Mouse (Mus musculus): Measurements from ENCODE around the gene Sf3b1. TPM values are rescaled to one million over a fixed set of nuclear protein-coding genes. Genes with fewer than 3 reads are reported as not detected.
A peak's percentile ranks its signal among the peaks of the same experiment; 100 is the strongest.
"Not testable (repeated sequence)": the region's sequence is repeated elsewhere in the genome, so short reads cannot be mapped to it uniquely, and the experiment has no call there.

Sf3b1 gene
- total and polyA plus RNA-seq, 3 experiments = 111 to 167 (median 118) TPM

GRCm38 (mm10) chr1:55074757-55075156 is 47.5 kb upstream of the Sf3b1 start:
- H3K27me3 ChIP-seq (ENCODE audit: control insufficient read depth in 1 of 2, insufficient read depth in 2 of 2, low read length in 2 of 2) = no peaks in the 10 kb centered on the region
- no peak overlapping the region for H3K4me3 ChIP-seq (ENCODE audit: control insufficient read depth in 1 of 2, insufficient read depth in 1 of 2, low read depth in 2 of 2, low read length in 2 of 2)
- TF ChIP-seq NRF1 (IDR thresholded peaks at IDR 0.05; ENCODE audit: insufficient read depth, low read depth, low read length, poor library complexity, severe bottlenecking) (no peak), MEF2A (IDR thresholded peaks at IDR 0.05; ENCODE audit: extremely low read depth, insufficient replicate concordance, low read depth, low read length, poor library complexity, severe bottlenecking) (no peak), USF2 (IDR thresholded peaks at IDR 0.05; ENCODE audit: borderline replicate concordance in 1 of 2, insufficient read depth in 1 of 2, low read depth in 1 of 2, low read length in 2 of 2) (no peak), TBP (IDR thresholded peaks at IDR 0.05; ENCODE audit: low read depth, low read length) (no peak), JUND (IDR thresholded peaks at IDR 0.05; ENCODE audit: low read depth, low read length) (no peak), MYC (IDR thresholded peaks at IDR 0.05; ENCODE audit: low read depth, low read length) (no peak), HCFC1 (IDR thresholded peaks at IDR 0.05; ENCODE audit: low read depth, low read length) (no peak), GATA1 (IDR thresholded peaks at IDR 0.05; ENCODE audit: low read depth, low read length) (no peak), ZNF384 (IDR thresholded peaks at IDR 0.05; ENCODE audit: low read depth, low read length) (no peak), ZKSCAN1 (IDR thresholded peaks at IDR 0.05; ENCODE audit: low read depth, low read length) (no peak), RAD21 (IDR thresholded peaks at IDR 0.05; ENCODE audit: low read depth, low read length) (no peak), MAFK (IDR thresholded peaks at IDR 0.05; ENCODE audit: borderline replicate concordance, low read depth, low read length) (no peak), POLR2A (IDR thresholded peaks at IDR 0.05; ENCODE audit: control insufficient read depth in 1 of 2, insufficient read depth in 1 of 2, low read depth in 1 of 2, low read length in 2 of 2, poor library complexity in 1 of 2) (no peak), MAZ (IDR thresholded peaks at IDR 0.05; ENCODE audit: low read depth, low read length) (no peak), ZMIZ1 (IDR thresholded peaks at IDR 0.05; ENCODE audit: low read depth, low read length) (no peak), CTCF (IDR thresholded peaks at IDR 0.05 in 2 of 3, conservative IDR thresholded peaks at IDR 0.05 in 1 of 3; ENCODE audit: control insufficient read depth in 1 of 3, insufficient read depth in 1 of 3, low read depth in 2 of 3, low read length in 3 of 3, poor library complexity in 1 of 3, severe bottlenecking in 1 of 3) (no peak), POLR2AphosphoS5 (IDR thresholded peaks at IDR 0.05; ENCODE audit: borderline replicate concordance, low read depth, low read length) (no peak), POLR2AphosphoS2 (IDR thresholded peaks at IDR 0.05; ENCODE audit: low read length) (no peak), UBTF (IDR thresholded peaks at IDR 0.05; ENCODE audit: borderline replicate concordance, insufficient read depth, low read depth, low read length) (no peak), TCF12 (IDR thresholded peaks at IDR 0.05; ENCODE audit: low read depth, low read length) (no peak)
- H3K27ac ChIP-seq (ENCODE audit: control insufficient read depth, low read depth, low read length) = no peak overlapping the region
- H3K79me2 ChIP-seq (ENCODE audit: control insufficient read depth, insufficient read depth, low read length, poor library complexity) = peaks cover 1% of the 10 kb centered on the region; the same call in 1 of the 2 replicates
- H3K9me3 ChIP-seq (replicated peaks; ENCODE audit: insufficient read depth, low read length) = no peaks in the 10 kb centered on the region
- DNase-seq (ENCODE audit: low read depth, low spot score) = no peak
- H3K36me3 ChIP-seq (ENCODE audit: control insufficient read depth in 1 of 2, insufficient read depth in 2 of 2, low read length in 2 of 2) = peaks cover 7 to 36% of the 10 kb centered on the region in 2 experiments
- H3K4me1 ChIP-seq (ENCODE audit: control insufficient read depth in 1 of 2, insufficient read depth in 2 of 2, low read length in 2 of 2) = peaks cover 7 to 15% of the 10 kb centered on the region in 2 experiments
- H3K9ac ChIP-seq (ENCODE audit: control insufficient read depth, low read depth, low read length, poor library complexity, severe bottlenecking) = no peak overlapping the region

DNA sequence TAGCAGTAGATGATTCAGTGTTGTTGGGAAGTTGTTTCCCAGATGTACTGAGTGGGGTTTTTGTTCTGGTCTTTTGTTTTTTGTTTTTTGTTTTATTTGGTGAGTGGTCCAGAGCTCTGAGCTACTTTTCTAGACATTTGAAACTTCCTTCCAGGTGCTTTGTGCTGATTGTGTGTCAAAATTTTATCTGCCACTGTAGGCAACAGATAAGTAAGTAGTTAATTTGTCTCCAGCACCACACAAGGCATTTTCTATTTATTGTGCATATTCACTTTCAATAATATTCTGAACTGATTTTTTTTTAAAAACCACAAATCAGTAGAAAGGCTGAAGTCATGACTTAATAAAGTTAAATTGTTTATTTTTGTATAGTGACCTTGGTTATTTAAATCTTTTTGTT is 45.0 kb upstream of the Sf3b1 start:
- not testable (repeated sequence) for H3K27me3 ChIP-seq (ENCODE audit: control insufficient read depth in 1 of 2, insufficient read depth in 2 of 2, low read length in 2 of 2); H3K9ac ChIP-seq (ENCODE audit: control insufficient read depth, low read depth, low read length, poor library complexity, severe bottlenecking); DNase-seq (ENCODE audit: low read depth, low spot score); H3K4me3 ChIP-seq (ENCODE audit: control insufficient read depth in 1 of 2, insufficient read depth in 1 of 2, low read depth in 2 of 2, low read length in 2 of 2); H3K79me2 ChIP-seq (ENCODE audit: control insufficient read depth, insufficient read depth, low read length, poor library complexity); H3K27ac ChIP-seq (ENCODE audit: control insufficient read depth, low read depth, low read length); H3K9me3 ChIP-seq (replicated peaks; ENCODE audit: insufficient read depth, low read length)
- peak; percentile 62 for TF ChIP-seq RCOR1 (IDR thresholded peaks at IDR 0.05; ENCODE audit: low read depth, low read length)
- 0 out of 2 replicates have a peak, but pooled peaks have one; percentile 45 for TF ChIP-seq GATA1 (IDR thresholded peaks at IDR 0.05; ENCODE audit: low read depth, low read length)
- peak; percentile 57 for TF ChIP-seq TCF12 (IDR thresholded peaks at IDR 0.05; ENCODE audit: low read depth, low read length)
- TF ChIP-seq EP300 (IDR thresholded peaks at IDR 0.05; ENCODE audit: low read depth in 1 of 2, low read length in 2 of 2) = peak in 1 of 2 experiments; percentile 41; a peak in 1 of 4 replicates
- peaks cover 7 to 15% of the 10 kb centered on the region in 2 experiments for H3K4me1 ChIP-seq (ENCODE audit: control insufficient read depth in 1 of 2, insufficient read depth in 2 of 2, low read length in 2 of 2)
- H3K36me3 ChIP-seq (ENCODE audit: control insufficient read depth in 1 of 2, insufficient read depth in 2 of 2, low read length in 2 of 2) = peaks cover 4 to 23% of the 10 kb centered on the region in 2 experiments

Data from MEL (cell line).